Mouse (Mus musculus): ENCODE measurements at regions not wholly inside any gene's neighbourhood (a gene's known extent, or its start where the extent isn't known, plus 50 kb on each side); places are given as distances from the start of the nearest gene placed in this dataset.
"Not testable (repeated sequence)": the region's sequence is repeated elsewhere in the genome, so short reads cannot be mapped to it uniquely, and the experiment has no call there.

- WGBS: 90% methylated on average over 3 of the region's 3 CpGs
- no peaks in the 10 kb centered on the region for H3K36me3 ChIP-seq
- no peak for DNase-seq (ENCODE audit: low spot score)
- no peak overlapping the region for H3K27ac ChIP-seq
- H3K9me3 ChIP-seq: no peaks in the 10 kb centered on the region
- no peak overlapping the region for H3K4me3 ChIP-seq
- H3K4me1 ChIP-seq (replicated peaks): peaks cover 8% of the 10 kb centered on the region; the same call in 1 of the 2 replicates
- H3K27me3 ChIP-seq (ENCODE audit: insufficient read depth, poor library complexity, severe bottlenecking): no peaks in the 10 kb centered on the region
These were observed 63.3 kb upstream of the Xcl1 start for GRCm38 (mm10) chr1:164998621-164999020.

GRCm38 (mm10) chr1:164997660-164998059 is 62.3 kb upstream of the Xcl1 start:
- no peak overlapping the region for H3K27ac ChIP-seq
- no peaks in the 10 kb centered on the region for H3K9me3 ChIP-seq
- H3K27me3 ChIP-seq (ENCODE audit: insufficient read depth, poor library complexity, severe bottlenecking): no peaks in the 10 kb centered on the region
- no peak for DNase-seq (ENCODE audit: low spot score)
- no peaks in the 10 kb centered on the region for H3K36me3 ChIP-seq
- H3K4me1 ChIP-seq (replicated peaks): peaks cover 10% of the 10 kb centered on the region; the same call in 1 of the 2 replicates
- 74% methylated on average over 5 of the region's 5 CpGs for WGBS
- no peak overlapping the region for H3K4me3 ChIP-seq

GRCm38 (mm10) chr1:164994247-164994660 is 58.9 kb upstream of the Xcl1 start:
- Histone ChIP-seq H3K36me3 (no peaks in the 10 kb centered on the region), H3K4me3 (no peak overlapping the region), H3K4me1 (replicated peaks) (peaks cover 10% of the 10 kb centered on the region; the same call in 1 of the 2 replicates), H3K9me3 (no peaks in the 10 kb centered on the region), H3K27me3 (ENCODE audit: insufficient read depth, poor library complexity, severe bottlenecking) (no peaks in the 10 kb centered on the region), H3K27ac (no peak overlapping the region)
- WGBS: 17% methylated on average over 6 of the region's 6 CpGs
- peak; percentile 14 for DNase-seq (ENCODE audit: low spot score)

GRCm38 (mm10) chr1:164993175-164993875 is 58.0 kb upstream of the Xcl1 start:
- not testable (repeated sequence) for H3K36me3 ChIP-seq; H3K4me1 ChIP-seq (replicated peaks); H3K27ac ChIP-seq; H3K27me3 ChIP-seq (ENCODE audit: insufficient read depth, poor library complexity, severe bottlenecking); DNase-seq (ENCODE audit: low spot score); H3K9me3 ChIP-seq; H3K4me3 ChIP-seq

GRCm38 (mm10) chr1:164988982-164989381 is 53.7 kb upstream of the Xcl1 start:
- Histone ChIP-seq H3K27me3 (ENCODE audit: insufficient read depth, poor library complexity, severe bottlenecking) (no peaks in the 10 kb centered on the region), H3K4me3 (no peak overlapping the region), H3K4me1 (replicated peaks) (peaks cover 5% of the 10 kb centered on the region; the same call in 1 of the 2 replicates), H3K9me3 (peaks cover 14% of the 10 kb centered on the region; the same call in 1 of the 2 replicates), H3K36me3 (no peaks in the 10 kb centered on the region), H3K27ac (no peak overlapping the region)
- 85% methylated on average over 1 of the region's 1 CpGs for WGBS
- DNase-seq (ENCODE audit: low spot score): no peak

- Histone ChIP-seq H3K27ac (no peak overlapping the region), H3K36me3 (no peaks in the 10 kb centered on the region), H3K27me3 (ENCODE audit: insufficient read depth, poor library complexity, severe bottlenecking) (no peaks in the 10 kb centered on the region), H3K4me3 (no peak overlapping the region), H3K4me1 (replicated peaks) (no peaks in the 10 kb centered on the region), H3K9me3 (peaks cover 22% of the 10 kb centered on the region)
- 49% methylated on average over 3 of the region's 3 CpGs for WGBS
- no peak for DNase-seq (ENCODE audit: low spot score)
These were observed 52.9 kb upstream of the Xcl1 start for GRCm38 (mm10) chr1:164988191-164988590.

DNA sequence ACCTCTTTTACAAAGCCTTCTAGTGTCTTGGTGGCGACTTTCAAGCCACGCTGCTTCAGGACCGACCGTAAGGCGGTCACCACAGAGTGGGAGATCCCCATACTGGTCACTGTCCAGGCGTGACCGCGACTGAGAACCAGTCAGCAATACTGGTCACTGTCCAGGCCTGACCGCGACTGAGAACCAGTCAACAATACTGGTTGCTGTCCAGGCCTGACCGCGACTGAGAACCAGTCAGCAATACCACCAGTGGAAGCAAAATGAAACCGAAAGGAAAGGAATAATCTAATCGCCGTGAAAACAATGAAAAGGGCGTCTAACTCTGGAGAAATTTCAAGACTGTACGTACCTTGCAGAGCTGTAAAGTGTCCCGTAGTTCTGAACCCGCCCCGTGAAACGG is 50.2 kb upstream of the Xcl1 start:
- H3K27ac ChIP-seq; DNase-seq (ENCODE audit: low spot score); H3K36me3 ChIP-seq; H3K4me1 ChIP-seq (replicated peaks); H3K4me3 ChIP-seq; H3K27me3 ChIP-seq (ENCODE audit: insufficient read depth, poor library complexity, severe bottlenecking): not testable (repeated sequence)
- WGBS: 95% methylated on average over 21 of the region's 21 CpGs
- peaks cover 23% of the 10 kb centered on the region for H3K9me3 ChIP-seq

All from hindbrain, embryonic 10.5 days (tissue).